Mouse (Mus musculus): ENCODE results near the gene Tctex1d4. TPM values are rescaled to one million over a fixed set of nuclear protein-coding genes. Genes with fewer than 3 reads are reported as not detected.

The Tctex1d4 gene
- total RNA-seq, 1 experiment, result 0.49 TPM

DNA sequence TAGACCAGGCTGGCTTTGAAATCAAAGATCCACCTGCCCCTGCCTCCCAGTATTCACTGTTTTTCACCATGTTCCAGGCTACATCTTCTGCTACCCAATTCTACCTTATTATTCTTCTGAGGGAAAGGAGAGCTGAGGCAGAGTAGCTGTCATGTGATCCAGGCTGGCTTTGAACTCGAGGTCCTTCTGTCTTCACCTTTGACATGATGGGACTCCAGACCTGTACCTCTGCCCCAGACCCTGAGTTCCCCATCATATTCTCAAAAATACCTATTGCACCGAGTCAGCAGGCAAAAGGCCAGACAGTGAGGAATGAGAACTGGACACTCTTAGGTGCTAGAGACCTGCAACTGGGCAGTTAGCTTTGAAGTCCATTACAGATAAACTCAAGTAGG, 8.0 kb downstream of the Tctex1d4 start:
- peaks cover 6 to 46% of the 10 kb centered on the region in 2 experiments; a peak in 3 of 4 replicates for H3K4me1 ChIP-seq (ENCODE audit: control insufficient read depth in 2 of 2, insufficient read depth in 2 of 2, low read length in 2 of 2, poor library complexity in 1 of 2)
- in situ Hi-C loops (cut with MboI; ENCODE audit: low sequenced_read_pairs in 2 of 2, unreplicated experiment in 2 of 2), result loop anchor here in 1 of 2 experiments (25.0 kb wide), 1 partner anchor 322 kb away; the partner anchor contains the start of genes Hpdl, Mutyh and Toe1
- H3K4me3 ChIP-seq (ENCODE audit: insufficient read depth in 1 of 2, low read depth in 1 of 2, low read length in 2 of 2, poor library complexity in 1 of 2, severe bottlenecking in 1 of 2), result no peak overlapping the region
- H3K9me3 ChIP-seq (ENCODE audit: control insufficient read depth, insufficient read depth, low read depth, low read length), result no peaks in the 10 kb centered on the region
- no peak overlapping the region for H3K27ac ChIP-seq (ENCODE audit: insufficient read depth, low read depth, low read length, poor library complexity, severe bottlenecking)
- peaks cover 20% of the 10 kb centered on the region for H3K36me3 ChIP-seq (ENCODE audit: control insufficient read depth, insufficient read depth, low read length, poor library complexity, severe bottlenecking)
- H3K9ac ChIP-seq (ENCODE audit: insufficient read depth, low read depth, low read length, poor library complexity, severe bottlenecking), result no peak overlapping the region
- no peak for DNase-seq (ENCODE audit: low read depth, low spot score)
- no peak for TF ChIP-seq MAFK (IDR thresholded peaks at IDR 0.05; ENCODE audit: insufficient read depth, low read depth, low read length)
- TF ChIP-seq HCFC1 (IDR thresholded peaks at IDR 0.05; ENCODE audit: borderline replicate concordance, insufficient read depth, low read length), result no peak
- TF ChIP-seq ZNF384 (IDR thresholded peaks at IDR 0.05; ENCODE audit: low read depth, low read length), result no peak
- no peak for TF ChIP-seq ZC3H11A (IDR thresholded peaks at IDR 0.05; ENCODE audit: borderline replicate concordance, low read depth, low read length)
- no peak for TF ChIP-seq CHD2 (IDR thresholded peaks at IDR 0.05; ENCODE audit: low read depth, low read length)

DNA sequence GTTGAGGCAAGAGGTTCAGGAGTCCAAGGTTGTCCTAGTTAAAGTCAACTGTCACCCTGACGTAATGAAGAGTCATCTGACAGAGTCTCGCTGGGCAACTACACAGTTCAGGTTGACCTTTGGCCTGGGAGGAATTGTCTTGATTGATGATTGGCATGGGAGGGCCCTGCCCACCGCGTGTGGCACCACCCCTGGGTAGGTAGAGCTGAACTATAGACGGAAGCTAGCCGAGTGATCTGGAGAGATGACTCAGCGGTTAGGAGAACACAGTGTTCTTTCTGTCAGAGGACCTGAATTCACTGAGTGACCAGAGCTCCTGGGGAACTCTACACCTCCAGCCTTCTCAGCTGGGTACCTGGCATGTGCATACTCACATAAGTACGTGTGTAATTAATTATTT, 9.4 kb downstream of the Tctex1d4 start:
- no peak for DNase-seq (ENCODE audit: low read depth, low spot score)
- TF ChIP-seq HCFC1 (IDR thresholded peaks at IDR 0.05; ENCODE audit: borderline replicate concordance, insufficient read depth, low read length) (no peak), CHD2 (IDR thresholded peaks at IDR 0.05; ENCODE audit: low read depth, low read length) (no peak), ZNF384 (IDR thresholded peaks at IDR 0.05; ENCODE audit: low read depth, low read length) (no peak), MAFK (IDR thresholded peaks at IDR 0.05; ENCODE audit: insufficient read depth, low read depth, low read length) (peak; percentile 88), ZC3H11A (IDR thresholded peaks at IDR 0.05; ENCODE audit: borderline replicate concordance, low read depth, low read length) (no peak)
- H3K4me3 ChIP-seq (ENCODE audit: insufficient read depth in 1 of 2, low read depth in 1 of 2, low read length in 2 of 2, poor library complexity in 1 of 2, severe bottlenecking in 1 of 2), result peak overlapping the region; percentile 10 to 30; a peak in 3 of 4 replicates
- H3K27ac ChIP-seq (ENCODE audit: insufficient read depth, low read depth, low read length, poor library complexity, severe bottlenecking), result peak overlapping the region; percentile 82
- H3K9me3 ChIP-seq (ENCODE audit: control insufficient read depth, insufficient read depth, low read depth, low read length), result no peaks in the 10 kb centered on the region
- peak overlapping the region; percentile 75 for H3K9ac ChIP-seq (ENCODE audit: insufficient read depth, low read depth, low read length, poor library complexity, severe bottlenecking)
- peaks cover 5 to 35% of the 10 kb centered on the region in 2 experiments; a peak in 3 of 4 replicates for H3K4me1 ChIP-seq (ENCODE audit: control insufficient read depth in 2 of 2, insufficient read depth in 2 of 2, low read length in 2 of 2, poor library complexity in 1 of 2)
- H3K36me3 ChIP-seq (ENCODE audit: control insufficient read depth, insufficient read depth, low read length, poor library complexity, severe bottlenecking), result peaks cover 7% of the 10 kb centered on the region
- in situ Hi-C loops (cut with MboI; ENCODE audit: low sequenced_read_pairs in 2 of 2, unreplicated experiment in 2 of 2), result loop anchor here in 1 of 2 experiments (25.0 kb wide), 1 partner anchor 324 kb away; the partner anchor contains the start of genes Hpdl, Mutyh and Toe1

DNA sequence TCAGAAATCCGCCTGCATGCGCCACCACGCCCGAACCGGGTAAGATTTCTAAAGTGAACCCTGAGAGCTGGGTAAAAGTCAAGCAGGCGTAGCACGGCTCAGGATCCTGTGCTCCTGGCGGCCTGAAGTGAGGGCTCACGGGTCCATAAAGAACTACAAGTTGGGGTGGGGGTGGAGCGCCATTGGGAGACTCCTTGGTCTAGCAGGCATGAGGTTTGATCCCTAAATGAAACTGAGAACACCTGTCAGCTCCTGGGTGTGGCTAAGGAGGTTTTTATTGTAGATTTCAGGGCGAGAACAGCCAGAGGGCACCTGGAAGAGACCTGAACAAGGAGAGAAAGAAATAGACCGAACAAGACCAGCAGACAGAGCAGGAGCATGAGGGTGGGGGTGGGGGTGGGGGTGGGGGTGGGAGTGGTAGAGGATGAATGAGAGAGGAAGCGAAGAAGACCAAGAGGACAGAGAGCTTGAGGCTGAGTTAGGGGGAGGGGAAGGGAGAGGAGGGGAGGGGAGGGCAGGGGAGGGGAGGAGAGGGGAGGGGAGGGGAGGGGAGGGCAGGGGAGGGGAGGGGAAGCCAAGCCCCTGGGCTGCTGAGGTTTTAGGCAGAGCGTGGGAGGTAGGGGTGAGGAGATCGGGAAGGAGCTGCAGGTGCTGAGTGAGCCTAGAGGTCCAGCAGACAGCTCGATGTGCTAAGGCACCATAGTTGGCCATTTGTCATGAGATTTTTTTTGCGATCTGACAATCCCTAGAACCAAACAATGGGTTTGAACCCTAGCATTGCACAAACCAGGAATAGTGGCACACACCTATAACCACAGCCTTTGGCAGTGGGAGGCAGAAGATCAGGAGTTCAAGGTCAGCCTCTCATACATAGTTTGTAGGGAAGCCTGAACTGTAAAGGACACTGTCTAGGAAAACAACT, 12.0 kb downstream of the Tctex1d4 start:
- peak; percentile 68 for DNase-seq (ENCODE audit: low read depth, low spot score)
- in situ Hi-C loops (cut with MboI; ENCODE audit: low sequenced_read_pairs in 2 of 2, unreplicated experiment in 2 of 2), result loop anchor here in 1 of 2 experiments (25.0 kb wide), 1 partner anchor 326 kb away; the partner anchor contains the start of genes Hpdl, Mutyh and Toe1
- no peak overlapping the region for H3K4me3 ChIP-seq (ENCODE audit: insufficient read depth in 1 of 2, low read depth in 1 of 2, low read length in 2 of 2, poor library complexity in 1 of 2, severe bottlenecking in 1 of 2)
- H3K36me3 ChIP-seq (ENCODE audit: control insufficient read depth, insufficient read depth, low read length, poor library complexity, severe bottlenecking), result no peaks in the 10 kb centered on the region
- TF ChIP-seq MAFK (IDR thresholded peaks at IDR 0.05; ENCODE audit: insufficient read depth, low read depth, low read length) (no peak), ZC3H11A (IDR thresholded peaks at IDR 0.05; ENCODE audit: borderline replicate concordance, low read depth, low read length) (no peak), CHD2 (IDR thresholded peaks at IDR 0.05; ENCODE audit: low read depth, low read length) (no peak; the same call in 1 of the 2 replicates), ZNF384 (IDR thresholded peaks at IDR 0.05; ENCODE audit: low read depth, low read length) (no peak), HCFC1 (IDR thresholded peaks at IDR 0.05; ENCODE audit: borderline replicate concordance, insufficient read depth, low read length) (no peak)
- H3K9me3 ChIP-seq (ENCODE audit: control insufficient read depth, insufficient read depth, low read depth, low read length), result no peaks in the 10 kb centered on the region
- H3K9ac ChIP-seq (ENCODE audit: insufficient read depth, low read depth, low read length, poor library complexity, severe bottlenecking), result peak overlapping the region; percentile 36; the same call in 1 of the 2 replicates
- H3K27ac ChIP-seq (ENCODE audit: insufficient read depth, low read depth, low read length, poor library complexity, severe bottlenecking), result peak overlapping the region; percentile 95
- H3K4me1 ChIP-seq (ENCODE audit: control insufficient read depth in 2 of 2, insufficient read depth in 2 of 2, low read length in 2 of 2, poor library complexity in 1 of 2), result peaks cover 5 to 28% of the 10 kb centered on the region in 2 experiments; a peak in 3 of 4 replicates

DNA sequence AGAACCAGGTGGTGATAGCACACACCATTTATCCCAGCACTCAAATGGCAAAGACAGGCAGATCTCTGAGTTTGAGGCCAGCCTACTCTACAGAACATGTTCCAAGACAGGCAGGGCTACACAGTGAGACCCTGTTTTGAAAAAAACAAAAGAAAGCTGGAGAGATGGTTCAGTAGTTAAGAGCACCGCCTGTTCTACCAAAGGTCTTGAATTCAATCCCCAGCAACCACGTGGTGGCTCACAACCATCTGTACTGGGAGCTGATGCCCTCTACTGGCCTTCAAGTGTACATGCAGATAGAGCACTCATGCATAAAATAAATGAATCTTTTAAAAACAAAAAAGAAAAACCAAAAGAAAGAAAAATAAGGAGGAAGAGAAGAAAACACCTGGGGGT, 12.6 kb downstream of the Tctex1d4 start:
- no peaks in the 10 kb centered on the region for H3K36me3 ChIP-seq (ENCODE audit: control insufficient read depth, insufficient read depth, low read length, poor library complexity, severe bottlenecking)
- H3K27ac ChIP-seq (ENCODE audit: insufficient read depth, low read depth, low read length, poor library complexity, severe bottlenecking), result peak overlapping the region; percentile 95; the same call in 1 of the 2 replicates
- peaks cover 5 to 28% of the 10 kb centered on the region in 2 experiments; a peak in 3 of 4 replicates for H3K4me1 ChIP-seq (ENCODE audit: control insufficient read depth in 2 of 2, insufficient read depth in 2 of 2, low read length in 2 of 2, poor library complexity in 1 of 2)
- H3K4me3 ChIP-seq (ENCODE audit: insufficient read depth in 1 of 2, low read depth in 1 of 2, low read length in 2 of 2, poor library complexity in 1 of 2, severe bottlenecking in 1 of 2), result no peak overlapping the region
- in situ Hi-C loops (cut with MboI; ENCODE audit: low sequenced_read_pairs in 2 of 2, unreplicated experiment in 2 of 2), result loop anchor here in 1 of 2 experiments (25.0 kb wide), 1 partner anchor 327 kb away; the partner anchor contains the start of genes Hpdl, Mutyh and Toe1
- 0 out of 2 replicates have a peak, but pooled peaks have one; percentile 26 for TF ChIP-seq ZNF384 (IDR thresholded peaks at IDR 0.05; ENCODE audit: low read depth, low read length)
- TF ChIP-seq ZC3H11A (IDR thresholded peaks at IDR 0.05; ENCODE audit: borderline replicate concordance, low read depth, low read length), result 0 out of 2 replicates have a peak, but pooled peaks have one; percentile 1
- TF ChIP-seq MAFK (IDR thresholded peaks at IDR 0.05; ENCODE audit: insufficient read depth, low read depth, low read length), result no peak
- no peak for TF ChIP-seq HCFC1 (IDR thresholded peaks at IDR 0.05; ENCODE audit: borderline replicate concordance, insufficient read depth, low read length)
- no peak for TF ChIP-seq CHD2 (IDR thresholded peaks at IDR 0.05; ENCODE audit: low read depth, low read length)
- DNase-seq (ENCODE audit: low read depth, low spot score), result no peak
- H3K9me3 ChIP-seq (ENCODE audit: control insufficient read depth, insufficient read depth, low read depth, low read length), result no peaks in the 10 kb centered on the region
- peak overlapping the region; percentile 36; the same call in 1 of the 2 replicates for H3K9ac ChIP-seq (ENCODE audit: insufficient read depth, low read depth, low read length, poor library complexity, severe bottlenecking)

All from ES-E14 (cell line).